ENCODE assay signal across 23 mouse cellular contexts in the genomic region with DNA sequence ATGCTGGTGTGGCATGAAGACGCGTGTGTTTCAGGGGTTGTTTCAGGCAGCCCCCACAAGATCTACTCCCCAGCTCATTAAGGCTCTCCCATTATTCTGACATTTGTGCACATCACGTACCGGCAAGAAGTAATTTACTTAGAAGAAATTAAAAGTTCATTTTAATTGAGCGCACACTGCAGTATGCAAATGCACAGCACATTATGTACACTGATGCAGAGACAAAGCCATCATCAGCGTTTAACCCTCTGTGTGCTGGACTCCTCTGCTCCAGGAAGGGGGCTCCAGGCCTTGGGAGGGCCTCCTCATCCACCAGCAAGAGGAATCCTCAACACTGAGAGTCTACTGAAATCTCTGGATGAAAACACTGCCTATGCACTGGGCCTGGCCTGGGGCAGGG. TPM values are rescaled to one million over a fixed set of nuclear protein-coding genes. Genes with fewer than 3 reads are reported as not detected.
DNase-seq lines count a peak whose midpoint lies in the region; ATAC-seq lines count a peak whose summit lies in the region.
"Had no signal": no experiment of that assay in that cellular context is flagged by ENCODE, and none has a peak within 500 bp of the region (broad histone marks: within the 10 kb centered on the region; RNA-seq: fewer than 3 reads in every experiment).

No protein-coding gene starts in this region.

- H3K4me3 ChIP-seq in forebrain, embryonic 12.5 days (replicated peaks) = no peak overlapping the region
- no peak overlapping the region for H3K4me3 ChIP-seq in forebrain, embryonic 11.5 days (ENCODE audit: low read depth, low read length)
- H3K4me3 ChIP-seq in neural tube, embryonic 12.5 days = no peak overlapping the region
- H3K4me3 ChIP-seq in midbrain, embryonic 15.5 days = no peak overlapping the region
- H3K4me3 ChIP-seq: embryonic facial prominence, embryonic 12.5 days; erythroblast, embryonic 14.5 days; heart, adult 2 months; intestine, embryonic 15.5 days had no signal

- H3K27ac ChIP-seq in forebrain, embryonic 12.5 days = peak overlapping the region; percentile 76
- no peak overlapping the region for H3K27ac ChIP-seq in forebrain, embryonic 11.5 days (ENCODE audit: low read depth, low read length)
- H3K27ac ChIP-seq in neural tube, embryonic 12.5 days = peak overlapping the region; percentile 37; the same call in 1 of the 2 replicates
- H3K27ac ChIP-seq in midbrain, embryonic 15.5 days = peak overlapping the region; percentile 61; the same call in 1 of the 2 replicates
- H3K27ac ChIP-seq: embryonic facial prominence, embryonic 12.5 days; heart, adult 2 months; intestine, embryonic 15.5 days; stomach, postnatal 0 days had no signal

- ATAC-seq in forebrain, embryonic 12.5 days (ENCODE audit: low FRiP score) = 0 out of 2 replicates have a peak, but pooled peaks have one; percentile 24
- no peak for ATAC-seq in forebrain, embryonic 11.5 days (replicated peaks; ENCODE audit: low FRiP score)
- ATAC-seq in neural tube, embryonic 12.5 days (ENCODE audit: low FRiP score, low read depth) = no peak
- ATAC-seq in midbrain, embryonic 15.5 days (replicated peaks) = 0 out of 2 replicates have a peak, but pooled peaks have one; percentile 15
- ATAC-seq: intestine, embryonic 15.5 days; liver, postnatal 0 days; Patski had no signal

- 41% methylated on average over 6 of the region's 6 CpGs for WGBS in forebrain, embryonic 12.5 days
- 70% methylated on average over 6 of the region's 6 CpGs for WGBS in forebrain, embryonic 11.5 days
- WGBS in neural tube, embryonic 12.5 days = 79% methylated on average over 6 of the region's 6 CpGs
- WGBS in midbrain, embryonic 15.5 days = 60% methylated on average over 6 of the region's 6 CpGs

- peaks cover 75% of the 10 kb centered on the region for H3K4me1 ChIP-seq in forebrain, embryonic 12.5 days
- H3K4me1 ChIP-seq in forebrain, embryonic 11.5 days (replicated peaks; ENCODE audit: control insufficient read depth, insufficient read depth, low read length) = peaks cover 19% of the 10 kb centered on the region
- H3K4me1 ChIP-seq in neural tube, embryonic 12.5 days = peaks cover 58% of the 10 kb centered on the region
- H3K4me1 ChIP-seq in midbrain, embryonic 15.5 days = peaks cover 64% of the 10 kb centered on the region

- no peak overlapping the region for H3K4me2 ChIP-seq in forebrain, embryonic 12.5 days
- no peak overlapping the region for H3K4me2 ChIP-seq in forebrain, embryonic 11.5 days (ENCODE audit: low read depth, low read length, severe bottlenecking)
- H3K4me2 ChIP-seq in neural tube, embryonic 12.5 days (replicated peaks) = no peak overlapping the region
- H3K4me2 ChIP-seq in midbrain, embryonic 15.5 days = no peak overlapping the region
- H3K4me2 ChIP-seq: embryonic facial prominence, embryonic 12.5 days; intestine, embryonic 15.5 days had no signal

- H3K9me3 ChIP-seq in forebrain, embryonic 12.5 days = no peaks in the 10 kb centered on the region
- H3K9me3 ChIP-seq in forebrain, embryonic 11.5 days (ENCODE audit: control insufficient read depth, low read length) = no peaks in the 10 kb centered on the region
- H3K9me3 ChIP-seq in neural tube, embryonic 12.5 days = no peaks in the 10 kb centered on the region
- no peaks in the 10 kb centered on the region for H3K9me3 ChIP-seq in midbrain, embryonic 15.5 days
- H3K9me3 ChIP-seq: embryonic facial prominence, embryonic 12.5 days; intestine, embryonic 15.5 days had no signal

- DNase-seq in forebrain, embryonic 11.5 days (ENCODE audit: low spot score) = no peak
- DNase-seq in neural tube, embryonic 10.5 days (ENCODE audit: extremely low spot score, low spot score) = no peak
- DNase-seq in testis, postnatal 14 days (ENCODE audit: low spot score) = no peak
- DNase-seq in cerebellum, adult 8-10 months = no peak
- DNase-seq in layer of hippocampus, postnatal 36 days = no peak
- DNase-seq: adrenal gland, adult 8-10 months; cerebellum, postnatal 10 days; gastrocnemius, postnatal 25 days; heart, adult 2 months; heart, postnatal 36 days; left cerebral cortex, postnatal 4 days; liver, postnatal 0 days; lung, postnatal 14 days; right cerebral cortex, adult 18-20 months; thymus, postnatal 14 days had no signal

- H3K9ac ChIP-seq in forebrain, embryonic 12.5 days = no peak overlapping the region
- no peak overlapping the region for H3K9ac ChIP-seq in forebrain, embryonic 11.5 days (ENCODE audit: low read length)
- no peak overlapping the region for H3K9ac ChIP-seq in neural tube, embryonic 12.5 days
- no peak overlapping the region for H3K9ac ChIP-seq in midbrain, embryonic 15.5 days
- H3K9ac ChIP-seq: embryonic facial prominence, embryonic 12.5 days; intestine, embryonic 15.5 days; liver, postnatal 0 days had no signal

- H3K36me3 ChIP-seq in forebrain, embryonic 12.5 days (replicated peaks) = no peaks in the 10 kb centered on the region
- no peaks in the 10 kb centered on the region for H3K36me3 ChIP-seq in forebrain, embryonic 11.5 days (ENCODE audit: control insufficient read depth, insufficient read depth, low read length)
- no peaks in the 10 kb centered on the region for H3K36me3 ChIP-seq in neural tube, embryonic 12.5 days
- H3K36me3 ChIP-seq in midbrain, embryonic 15.5 days (replicated peaks) = no peaks in the 10 kb centered on the region
- H3K36me3 ChIP-seq: embryonic facial prominence, embryonic 12.5 days; intestine, embryonic 15.5 days had no signal

- H3K27me3 ChIP-seq in forebrain, embryonic 12.5 days = peaks cover 48% of the 10 kb centered on the region
- peaks cover 2% of the 10 kb centered on the region; the same call in 1 of the 2 replicates for H3K27me3 ChIP-seq in forebrain, embryonic 11.5 days (ENCODE audit: control insufficient read depth, insufficient read depth, low read length)
- 0 out of 2 replicates have a peak, but pooled peaks cover 5% of the 10 kb centered on the region for H3K27me3 ChIP-seq in neural tube, embryonic 12.5 days (replicated peaks)
- no peaks in the 10 kb centered on the region for H3K27me3 ChIP-seq in midbrain, embryonic 15.5 days (replicated peaks)

RNA-seq across cellular contexts. Expression of gene Acsf3, which starts 37.4 kb away (rescaled TPM):
- 16.1 and 17.3 TPM in 2 replicates for polyA plus RNA-seq in forebrain, embryonic 12.5 days (2016; fragmentation: Nextera tagmentation; extraction: Ambion mirVana)
- 15.6 and 16.3 TPM in 2 replicates for polyA plus RNA-seq in forebrain, embryonic 11.5 days (2014; fragmentation: Nextera tagmentation; extraction: Ambion mirVana)
- polyA plus RNA-seq in neural tube, embryonic 12.5 days (2016; fragmentation: Nextera tagmentation; extraction: Ambion mirVana) = 16.6 and 18.3 TPM in 2 replicates
- polyA plus RNA-seq in midbrain, embryonic 15.5 days (2015; fragmentation: Nextera tagmentation; extraction: Ambion mirVana) = 16.4 and 18.3 TPM in 2 replicates
- total RNA-seq in layer of hippocampus, postnatal 36 days (2021) = 10 to 100 TPM; 16.2 to 21.9 TPM

RNA-seq across cellular contexts. Expression of gene Cbfa2t3, which starts 39.0 kb away (rescaled TPM):
- polyA plus RNA-seq in forebrain, embryonic 12.5 days (2016; fragmentation: Nextera tagmentation; extraction: Ambion mirVana) = 12.2 and 12.4 TPM in 2 replicates
- 6.0 and 7.0 TPM in 2 replicates for polyA plus RNA-seq in forebrain, embryonic 11.5 days (2014; fragmentation: Nextera tagmentation; extraction: Ambion mirVana)
- polyA plus RNA-seq in neural tube, embryonic 12.5 days (2016; fragmentation: Nextera tagmentation; extraction: Ambion mirVana) = 15.3 and 16.7 TPM in 2 replicates
- 20.2 and 21.4 TPM in 2 replicates for polyA plus RNA-seq in midbrain, embryonic 15.5 days (2015; fragmentation: Nextera tagmentation; extraction: Ambion mirVana)
- 10 to 100 TPM; 47.2 to 50.2 TPM for total RNA-seq in layer of hippocampus, postnatal 36 days (2021)

Comparison
In these comparisons a context has a peak if more than half of its experiments do, and no peak if none do; other contexts are left out.
1. ATAC-seq: peak in forebrain, embryonic 12.5 days (single experiment) and midbrain, embryonic 15.5 days (single experiment); none in forebrain, embryonic 11.5 days (single experiment) and neural tube, embryonic 12.5 days (single experiment).